Mouse (Mus musculus) liver, embryonic 14.5 days (tissue): ENCODE measurements at regions not wholly inside any gene's neighbourhood (a gene's known extent, or its start where the extent isn't known, plus 50 kb on each side); places are given as distances from the start of the nearest gene placed in this dataset.

Experiments
- CTCF ChIP-seq: IDR thresholded peaks from 2 replicates; pipeline ENCODE4 v1.5.1; 2016; ENCODE audit warnings: antibody characterized with exemption, low read depth, control low read depth
- EP300 ChIP-seq: IDR thresholded peaks from 2 replicates; pipeline ENCODE4 v1.6.1; 2016; ENCODE audit warnings: antibody characterized with exemption, low read depth

DNA sequence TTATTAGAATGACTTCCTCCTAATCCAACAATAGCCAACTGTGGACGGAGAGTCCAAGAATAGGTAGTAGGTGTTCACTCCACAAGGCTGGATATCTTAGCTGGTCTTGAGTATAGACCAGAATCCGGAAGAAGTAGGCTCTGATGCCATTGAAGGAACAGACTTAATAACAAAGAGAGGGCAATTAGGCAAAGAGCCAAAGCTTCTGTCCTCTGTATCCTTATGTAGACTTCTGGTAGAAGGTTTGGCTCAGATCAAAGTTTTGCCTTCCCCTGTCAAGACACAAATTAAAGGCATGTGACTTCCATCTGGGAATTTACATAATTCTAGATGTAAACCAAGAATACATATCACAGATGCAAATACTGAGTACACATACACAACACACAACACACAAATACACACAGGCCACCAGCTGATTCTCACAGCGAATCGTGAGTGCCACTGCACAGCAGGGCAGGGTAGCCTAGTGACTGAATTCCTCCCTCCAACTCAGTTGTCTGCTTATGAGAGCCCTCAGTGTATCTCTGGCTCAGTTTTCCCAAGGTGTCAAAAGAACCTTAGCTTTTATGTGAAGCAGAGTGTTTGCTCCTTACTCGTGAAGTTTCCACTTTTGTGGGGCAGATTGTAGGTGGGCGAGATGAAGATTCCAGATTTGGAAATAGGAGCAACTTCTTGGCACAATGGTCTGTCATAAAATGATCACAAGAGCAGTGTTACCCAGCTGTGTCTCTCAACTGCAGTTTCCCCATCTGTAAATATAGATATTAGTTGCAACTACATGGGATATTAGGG, 404.5 kb upstream of the Tenm4 start:
- TF ChIP-seq CTCF (no peak), EP300 (no peak)
